Mouse (Mus musculus): ENCODE results near the gene Lrat.

Lrat gene

GRCm38 (mm10) chr3:82903613-82904205 is at the start of gene Lrat:
Gene Lrat (minus strand): TSS chr3:82903973.
- no peak for DNase-seq (ENCODE audit: low read depth)

- no peak for DNase-seq (ENCODE audit: low read depth)
These were observed 48.6 kb upstream of the Lrat start for GRCm38 (mm10) chr3:82952173-82952962.

DNA sequence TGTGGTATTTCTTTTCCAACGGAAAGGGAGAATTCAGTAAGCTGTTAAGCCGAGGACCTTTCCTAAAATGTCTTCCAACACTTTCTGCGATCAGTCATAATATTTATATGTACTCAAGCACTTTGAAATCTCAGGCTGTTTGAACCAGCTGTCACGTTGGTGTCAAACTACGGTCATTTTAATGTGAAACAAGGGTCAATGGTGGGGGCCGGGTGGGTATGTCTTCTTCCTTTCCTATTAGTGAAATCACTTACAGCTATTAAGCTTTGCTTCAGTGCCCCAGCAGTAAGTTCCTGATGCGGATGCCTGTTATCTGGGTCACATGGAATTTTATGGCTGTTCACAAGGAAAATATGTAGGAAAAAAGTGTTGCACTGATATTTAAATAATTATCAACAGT is 46.9 kb upstream of the Lrat start:
- DNase-seq (ENCODE audit: low read depth), result no peak

DNA sequence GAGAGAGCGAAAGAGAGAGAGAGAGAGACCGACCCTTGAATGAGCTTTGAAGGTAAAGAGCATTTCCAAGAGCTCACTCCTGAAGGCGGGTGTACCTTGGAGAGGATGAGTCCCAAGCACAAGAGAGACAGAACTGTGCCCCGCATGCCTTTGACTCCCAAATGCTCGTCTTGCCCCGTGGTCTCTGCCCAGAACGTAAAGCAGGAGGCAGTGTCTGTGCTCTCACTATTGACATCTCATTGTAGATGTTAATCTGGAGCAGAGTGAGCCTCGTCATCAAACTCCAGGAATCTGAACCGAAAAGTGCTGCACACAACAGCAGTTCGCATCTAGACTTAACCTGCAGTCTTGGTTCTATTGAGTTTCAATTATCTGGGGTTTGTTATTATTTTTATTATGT is 46.4 kb upstream of the Lrat start:
- DNase-seq (ENCODE audit: low read depth), result no peak

- DNase-seq (ENCODE audit: low read depth), result no peak
These were observed 42.8 kb upstream of the Lrat start for GRCm38 (mm10) chr3:82946375-82947107.

DNA sequence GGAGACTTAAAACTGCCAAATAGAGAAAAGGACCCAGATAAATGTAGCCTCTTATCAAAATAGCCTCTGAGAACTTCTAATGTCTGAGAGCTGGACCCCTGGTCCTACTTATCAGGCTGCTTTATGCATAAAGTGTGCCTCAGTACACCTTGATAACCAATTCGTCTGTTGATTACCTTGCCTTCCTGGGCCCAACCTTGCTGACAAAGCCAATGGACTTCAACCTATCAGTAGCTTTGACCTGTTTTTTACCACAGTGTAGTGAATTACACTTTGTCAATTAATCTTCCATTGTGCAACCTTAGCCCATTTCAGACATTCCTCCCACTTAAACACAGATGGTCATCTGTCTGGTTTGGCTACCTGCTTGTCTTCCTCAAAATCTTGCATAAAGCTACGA is 24.1 kb upstream of the Lrat start:
- no peak for DNase-seq (ENCODE audit: low read depth)

DNA sequence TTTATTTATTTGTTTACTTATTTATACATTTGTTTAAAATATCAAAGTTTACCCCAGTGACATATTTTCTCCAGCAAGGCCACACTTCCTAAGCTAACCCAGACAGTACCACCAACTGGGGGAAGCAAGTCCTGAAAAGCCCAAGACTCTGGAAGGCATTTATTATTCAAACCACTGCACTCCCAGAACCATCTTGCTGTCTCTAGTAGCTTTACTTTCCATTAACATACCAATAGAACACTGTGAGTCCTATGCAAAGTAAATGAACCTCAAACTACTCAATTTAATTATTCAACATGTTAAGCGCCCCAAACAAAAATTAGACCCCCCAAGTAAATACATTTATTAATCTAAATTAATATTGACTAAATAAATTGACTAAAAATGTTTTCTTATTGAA is 11.9 kb upstream of the Lrat start:
- no peak for DNase-seq (ENCODE audit: low read depth)

DNA sequence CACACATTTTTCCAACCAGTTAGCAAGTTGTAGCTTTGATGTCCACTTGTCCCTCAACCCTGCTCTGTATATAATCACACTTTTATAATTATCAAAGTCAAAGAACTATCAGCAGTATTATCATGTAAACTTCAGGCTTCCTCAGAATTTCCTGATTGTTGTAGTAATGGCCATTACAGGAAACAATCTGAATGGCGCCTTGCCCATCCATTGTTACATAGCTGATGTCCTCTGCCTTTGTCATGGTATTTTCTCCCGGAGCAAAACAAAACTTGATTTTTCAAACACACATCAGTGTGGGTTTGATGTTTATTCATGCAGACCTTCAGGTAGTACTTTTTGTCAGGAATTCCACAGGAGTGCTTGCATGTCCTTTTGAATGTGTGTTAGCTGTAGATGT is 4.9 kb upstream of the Lrat start:
- DNase-seq (ENCODE audit: low read depth), result no peak

DNA sequence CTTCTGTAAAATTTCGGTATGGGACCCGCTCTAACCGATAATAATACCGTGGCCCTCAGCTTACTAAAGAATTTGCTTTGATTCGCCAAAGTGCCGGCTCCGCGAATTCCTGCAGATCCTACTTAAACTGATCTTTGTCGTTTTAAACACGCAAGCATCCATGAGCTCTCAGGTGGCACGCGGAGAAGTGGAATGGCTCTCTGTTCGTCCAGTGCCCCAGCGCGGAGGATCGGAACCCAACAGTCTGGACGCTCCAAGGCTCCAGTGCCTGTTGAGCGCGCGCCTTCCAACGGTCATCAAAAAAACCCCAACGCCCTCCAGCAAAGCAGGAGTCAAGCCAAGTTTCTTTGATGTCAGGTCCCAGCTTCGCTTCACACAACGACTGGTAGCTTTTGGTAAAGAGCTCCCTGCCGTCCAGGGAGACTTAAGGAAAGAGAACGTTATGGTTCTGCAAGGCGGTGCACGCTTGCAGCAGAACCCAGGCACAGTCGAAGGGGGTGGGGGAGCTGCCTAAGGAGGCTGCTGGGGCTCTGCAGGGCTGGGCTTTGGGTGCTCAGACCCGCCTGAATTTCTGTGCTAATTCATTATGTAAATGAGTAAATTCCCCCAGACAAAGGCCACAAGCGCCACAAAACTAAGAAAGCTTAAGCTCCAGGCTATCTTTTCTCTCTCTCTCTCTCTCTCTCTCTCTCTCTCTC is 587 bp upstream of the Lrat start:
- DNase-seq (ENCODE audit: low read depth), result no peak

GRCm38 (mm10) chr3:82902757-82903612 is 788 bp downstream of the Lrat start:
- DNase-seq (ENCODE audit: low read depth), result no peak

- DNase-seq (ENCODE audit: low read depth), result no peak
These were observed 14.9 kb downstream of the Lrat start for GRCm38 (mm10) chr3:82888842-82889241.

DNA sequence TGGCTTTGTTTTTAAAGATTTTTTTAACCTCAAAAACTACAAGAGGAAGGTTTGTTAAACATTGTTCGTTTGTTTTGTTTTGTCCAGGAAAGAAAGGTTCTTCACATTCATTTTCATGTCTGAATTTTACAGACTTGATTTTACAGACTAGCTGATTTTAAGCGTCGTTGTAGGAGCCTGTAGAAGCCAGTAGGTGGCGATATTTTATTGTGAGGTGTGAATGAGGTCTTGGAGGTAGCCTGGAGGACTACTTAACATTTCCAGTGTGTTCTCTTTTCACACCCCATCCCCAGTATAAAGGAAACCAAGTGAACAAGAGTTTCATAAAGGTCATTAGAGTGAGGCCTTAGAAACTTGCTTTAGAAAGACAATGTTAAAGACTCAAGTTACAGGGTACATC is 26.5 kb downstream of the Lrat start:
- DNase-seq (ENCODE audit: low read depth), result peak; percentile 18

DNA sequence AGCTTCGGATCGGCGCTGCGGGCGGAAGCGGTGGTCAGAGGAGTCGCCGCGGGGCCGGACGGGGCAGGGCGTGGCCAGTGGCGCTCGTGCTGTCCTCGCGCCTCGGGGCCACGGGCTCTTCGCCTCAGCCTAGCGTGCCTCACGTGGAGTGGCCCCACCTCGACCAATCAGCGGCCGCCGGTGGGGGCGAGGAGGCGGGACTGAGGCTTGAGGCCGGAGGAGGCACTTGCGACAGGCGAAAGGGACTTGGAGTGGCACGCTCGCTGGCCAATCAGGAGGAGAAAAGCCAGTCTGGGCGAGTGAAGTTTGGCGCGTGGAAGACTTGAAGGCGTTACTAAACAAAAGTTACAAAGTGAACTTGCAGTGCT is 27.4 kb downstream of the Lrat start, which contains the start of gene Rbm46:
Rbm46 (minus strand) TSS at position 112 of the 368 bp plus-strand sequence.
- peak; percentile 10 for DNase-seq (ENCODE audit: low read depth)

DNA sequence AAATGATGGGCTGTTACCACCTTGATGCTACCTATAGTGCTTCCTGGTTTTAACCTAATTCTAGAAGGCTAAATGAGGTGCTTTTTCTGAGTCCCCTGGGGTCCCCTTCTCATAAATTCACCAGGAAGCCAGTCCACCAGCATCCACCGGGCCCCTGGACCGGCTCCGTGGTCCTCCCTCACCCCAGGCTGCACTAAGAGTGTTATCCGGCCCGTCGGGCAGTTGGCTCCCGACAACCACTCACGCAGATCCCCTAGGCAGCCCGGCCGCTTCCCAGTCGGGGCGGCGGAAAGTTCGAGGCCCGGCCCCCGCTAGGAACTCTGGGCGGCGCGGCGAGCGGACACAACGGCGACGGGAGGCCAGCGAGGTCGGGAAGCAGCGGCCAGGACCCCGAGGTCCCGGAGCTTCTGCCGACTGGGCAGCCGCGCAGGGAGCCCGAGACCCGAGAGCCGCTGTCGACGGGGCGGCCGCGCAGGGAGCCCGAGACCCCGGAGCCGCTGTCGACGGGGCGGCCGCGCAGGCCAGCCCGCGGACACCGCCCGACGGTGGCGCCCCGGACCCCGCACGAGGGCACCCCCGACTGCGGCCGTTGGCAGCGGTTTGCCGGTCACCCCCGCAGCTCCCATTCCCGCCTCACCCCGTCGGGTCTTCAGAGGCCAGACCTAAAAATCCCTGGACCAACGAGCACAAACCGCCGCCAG is 28.0 kb downstream of the Lrat start:
- DNase-seq (ENCODE audit: low read depth), result no peak

- DNase-seq (ENCODE audit: low read depth), result peak; percentile 18
These were observed 46.2 kb downstream of the Lrat start for GRCm38 (mm10) chr3:82857414-82858077.
